Mouse (Mus musculus) olfactory bulb, adult 2 months (tissue): ENCODE results near the gene Lrmda.

Source experiments
- CTCF ChIP-seq: fragments of 200-500 bp; IDR thresholded peaks from 2 replicates; pipeline ENCODE4 v1.5.1; 2012; ENCODE audit warnings: low read depth, mild to moderate bottlenecking, low read length, moderate library complexity; ENCODE audit not compliant: insufficient read depth
- POLR2A ChIP-seq: fragments of 200-500 bp; IDR thresholded peaks from 2 replicates; pipeline ENCODE4 v1.6.1; 2012; ENCODE audit warnings: mild to moderate bottlenecking, low read depth, low read length, moderate library complexity; ENCODE audit not compliant: insufficient read depth

GRCm38 (mm10) chr14:22591186-22591585, 571.7 kb downstream of the Lrmda start:
- TF ChIP-seq CTCF (no peak), POLR2A (no peak)
